Mouse (Mus musculus) CD4-positive, CD25-positive, alpha-beta regulatory T cell, adult 2 months (primary cell): ENCODE results near the gene Cavin3.
A peak's percentile ranks its signal among the peaks of the same experiment; 100 is the strongest.

Source experiments
- DNase-seq: peaks from one replicate; pipeline ENCODE4 v3.0.0-alpha.2; 2012; ENCODE audit warnings: low read depth, low spot score

Cavin3 gene

DNA sequence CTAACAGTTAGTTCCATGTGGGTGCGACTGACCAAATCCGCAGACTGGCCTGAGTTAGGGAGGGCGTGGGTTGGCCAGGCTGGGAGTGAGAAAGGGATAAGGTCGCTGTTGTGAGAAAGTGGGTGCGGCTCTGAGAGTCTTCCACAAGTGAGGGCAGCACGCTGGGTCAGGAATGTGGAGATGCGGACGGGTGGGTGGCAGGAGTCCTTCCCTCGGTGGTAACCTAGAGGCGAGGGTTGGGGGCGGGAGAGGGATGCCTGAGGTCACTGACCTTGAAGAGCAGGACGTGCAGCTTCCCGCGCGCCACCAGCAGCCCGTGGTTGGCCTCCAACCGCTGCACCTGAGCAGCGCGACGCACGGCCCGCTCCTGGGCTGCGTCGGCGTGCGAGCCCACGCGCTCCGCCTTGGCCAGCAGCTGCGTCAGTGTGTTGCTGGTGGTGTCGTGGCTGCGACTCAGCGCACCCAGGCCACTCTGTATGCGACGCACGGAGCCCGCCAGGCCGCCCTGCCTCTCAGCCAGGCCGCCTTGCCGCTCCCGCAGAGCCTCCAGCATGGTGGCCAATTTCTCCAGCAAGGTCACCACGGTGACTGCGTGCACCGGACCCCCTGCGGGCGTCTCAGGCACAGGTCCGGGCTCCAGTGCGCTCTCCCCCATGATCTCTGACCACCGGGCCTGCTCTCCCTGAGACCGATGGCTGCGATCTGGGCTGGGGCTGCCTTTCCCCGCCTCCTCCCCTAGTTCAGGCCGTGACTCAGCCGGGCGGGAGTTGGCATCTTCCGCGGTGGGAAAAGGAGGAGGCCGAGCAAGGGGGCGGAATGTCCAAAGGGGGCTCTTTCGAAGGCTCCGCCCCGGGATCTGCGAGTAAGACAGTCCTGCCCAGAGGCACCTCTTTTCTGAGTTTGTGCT lies at the start of gene Cavin3:
TSS of gene Cavin3 (minus strand) at position 796 of the 907 bp plus-strand sequence.
- DNase-seq, result no peak

DNA sequence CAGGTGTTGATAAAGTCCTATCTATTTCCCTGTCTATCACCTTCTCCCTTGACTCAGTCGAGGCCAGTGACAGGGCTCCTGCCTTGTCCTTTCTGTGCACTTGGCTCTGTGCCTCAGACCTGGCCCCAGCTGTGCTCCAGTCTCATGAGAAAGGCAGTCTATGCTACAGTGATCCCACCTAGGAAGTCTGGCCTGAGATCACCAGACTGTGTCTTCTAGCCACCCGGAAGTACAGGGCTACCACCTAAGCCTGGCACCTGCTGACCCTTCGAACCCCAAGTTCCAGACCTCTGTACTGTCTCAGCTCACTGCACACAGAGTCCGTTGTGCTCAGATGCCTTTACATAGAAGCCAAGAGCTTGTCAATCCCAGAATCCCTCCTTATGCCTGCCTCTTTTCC lies 46.0 kb upstream of the Cavin3 start:
- no peak for DNase-seq

DNA sequence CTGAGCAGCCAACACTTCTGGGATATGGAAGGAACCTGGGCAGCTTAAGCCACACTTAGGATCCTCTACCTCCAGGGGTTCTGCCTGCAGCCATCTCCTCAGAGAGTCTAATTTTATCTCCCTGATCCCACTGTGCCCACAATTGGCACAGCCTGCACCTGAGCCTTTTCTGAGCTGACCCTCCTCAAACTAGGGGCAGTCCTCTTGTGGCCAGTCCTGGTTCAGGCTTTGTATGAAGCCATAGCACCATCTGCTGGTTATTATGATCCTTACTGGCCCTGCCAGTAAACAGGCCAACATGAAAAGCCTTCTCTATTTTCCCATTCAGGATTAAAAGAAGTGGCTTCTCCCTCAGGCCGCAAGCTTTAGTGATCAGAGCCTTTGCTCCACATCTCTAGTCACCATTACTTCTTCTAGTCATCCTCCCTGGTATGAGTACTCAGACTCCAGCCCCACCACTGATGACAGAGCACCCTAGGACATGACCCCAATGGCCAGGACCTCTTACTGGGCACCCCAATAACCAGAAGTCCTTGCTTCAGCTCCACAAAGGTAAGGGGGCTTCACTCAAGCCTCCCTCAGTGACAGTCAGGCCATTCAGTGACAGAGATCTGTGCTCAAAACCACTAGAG lies 45.3 kb upstream of the Cavin3 start:
- DNase-seq, result no peak

GRCm38 (mm10) chr7:105524222-105524621 lies 42.1 kb upstream of the Cavin3 start:
- no peak for DNase-seq

- DNase-seq, result no peak
Observed at GRCm38 (mm10) chr7:105520201-105520600, 38.1 kb upstream of the Cavin3 start.

DNA sequence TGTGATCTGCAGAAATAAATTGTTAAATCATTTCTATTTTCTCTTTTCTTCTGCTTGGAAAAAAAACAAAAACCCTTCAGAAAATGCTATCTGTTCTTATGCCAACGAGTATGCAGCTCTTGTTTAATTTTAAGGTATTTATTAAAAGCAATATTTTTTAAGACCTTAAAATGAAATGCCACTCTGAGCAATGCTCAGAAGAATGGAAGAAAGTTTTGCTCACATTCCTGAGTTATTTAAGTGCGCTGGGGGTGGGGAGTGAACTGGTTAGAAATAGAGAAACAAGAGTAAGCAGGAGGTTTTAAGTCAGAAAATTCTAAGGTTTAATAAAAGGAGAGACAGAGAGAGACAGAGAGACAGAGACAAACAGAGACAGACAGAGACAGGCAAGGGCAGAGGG lies 37.7 kb upstream of the Cavin3 start:
- DNase-seq, result no peak

- DNase-seq, result no peak
Observed at GRCm38 (mm10) chr7:105519336-105519735, 37.2 kb upstream of the Cavin3 start.

- DNase-seq, result no peak
Observed at GRCm38 (mm10) chr7:105516669-105517360, 34.7 kb upstream of the Cavin3 start.

DNA sequence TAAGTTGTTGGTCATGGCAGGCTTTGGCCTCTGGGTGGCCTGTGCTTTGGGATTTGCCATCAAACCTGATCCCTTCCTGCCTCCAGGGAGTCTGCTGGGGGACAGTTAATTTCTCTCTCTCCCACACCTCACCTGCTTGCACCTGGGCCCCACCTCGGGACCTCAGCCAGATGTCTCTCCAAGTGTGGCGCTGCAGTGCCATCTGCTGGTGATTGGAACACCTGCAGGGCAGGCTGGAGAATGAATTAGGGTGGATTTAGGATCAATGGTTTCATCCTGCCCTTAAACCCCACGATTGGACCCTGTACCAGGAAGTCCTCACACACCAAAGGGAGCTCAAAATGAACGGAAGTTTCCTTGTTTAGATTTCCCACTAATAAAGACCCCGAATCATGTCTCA lies 33.1 kb upstream of the Cavin3 start:
- DNase-seq, result peak; percentile 73

DNA sequence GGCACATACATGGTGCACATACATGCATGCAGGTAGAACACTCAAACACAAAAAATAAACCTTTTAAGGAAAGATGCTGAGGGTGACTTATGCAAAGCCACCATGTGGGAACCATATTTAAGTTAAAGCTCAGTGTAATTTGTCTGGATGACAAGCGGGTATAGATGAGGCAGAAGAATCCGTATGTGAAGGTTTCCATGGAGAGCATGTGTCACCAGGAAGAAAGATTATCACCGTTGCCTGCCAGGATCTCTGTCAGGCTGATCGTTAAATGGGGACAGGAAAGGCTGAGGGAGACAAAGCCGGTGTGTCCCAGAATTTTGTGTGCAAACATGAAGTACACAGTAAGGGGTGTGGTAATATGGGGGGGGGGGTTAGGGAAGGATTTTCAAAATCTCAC lies 32.5 kb upstream of the Cavin3 start:
- no peak for DNase-seq

DNA sequence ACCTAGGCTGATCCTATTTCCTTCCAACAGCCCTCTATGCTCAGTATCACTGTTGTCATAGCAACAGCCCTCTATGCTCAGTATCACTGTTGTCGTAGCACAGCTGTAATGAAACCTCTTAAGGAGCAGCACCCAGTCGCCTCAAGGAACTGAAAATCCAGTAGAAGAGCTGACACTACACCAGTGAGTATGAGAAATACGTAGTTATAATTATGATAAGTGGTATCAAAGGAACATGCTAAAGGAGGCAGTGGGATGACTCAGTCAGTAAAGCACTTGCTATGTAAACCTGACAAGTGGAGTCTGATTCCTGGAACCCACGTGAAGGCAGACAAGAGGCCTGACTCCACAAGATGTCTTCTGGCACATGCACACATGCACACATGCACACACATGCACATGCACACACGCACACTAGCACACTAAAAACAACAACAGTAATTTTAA lies 31.8 kb upstream of the Cavin3 start:
- no peak for DNase-seq

- no peak for DNase-seq
Observed at GRCm38 (mm10) chr7:105510143-105510542, 28.0 kb upstream of the Cavin3 start.

GRCm38 (mm10) chr7:105507257-105507656 lies 25.2 kb upstream of the Cavin3 start:
- no peak for DNase-seq

DNA sequence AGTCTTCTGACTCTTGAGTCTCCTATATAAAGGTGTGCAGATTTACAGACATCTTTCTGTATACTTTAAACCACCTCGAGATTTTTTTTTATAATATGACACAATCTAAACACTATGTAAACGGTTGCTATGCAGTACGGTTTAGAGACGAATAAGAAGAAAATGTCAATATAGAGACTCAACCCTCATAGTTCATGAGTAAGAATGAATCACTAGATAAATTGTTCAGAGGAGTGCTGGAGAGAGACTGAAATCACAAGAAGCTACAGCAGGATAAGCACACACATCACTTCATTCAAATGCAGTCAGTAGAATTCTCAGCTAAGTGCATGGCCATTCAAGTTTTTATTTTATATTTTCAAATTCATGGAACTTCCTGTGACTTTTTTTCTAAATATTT lies 19.9 kb upstream of the Cavin3 start:
- DNase-seq, result no peak

DNA sequence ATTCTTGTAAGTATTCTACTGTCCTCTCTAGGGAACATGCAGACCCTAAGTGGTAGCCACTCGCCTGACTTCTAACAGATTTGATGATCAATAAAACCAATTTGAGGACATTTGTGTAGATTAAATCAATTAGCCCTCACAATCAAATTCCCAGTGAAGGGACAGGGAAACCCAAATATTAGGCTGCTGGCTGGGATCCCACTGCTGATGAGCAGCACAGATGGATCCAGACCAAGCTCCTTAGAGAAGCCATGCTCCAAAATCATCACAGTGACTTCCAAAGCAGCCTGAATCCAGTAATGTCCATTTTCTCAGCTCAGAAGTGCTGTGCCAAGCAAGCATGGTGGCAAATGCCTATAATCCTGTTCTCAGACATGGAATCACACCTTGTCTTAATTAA lies 17.6 kb upstream of the Cavin3 start:
- no peak for DNase-seq

DNA sequence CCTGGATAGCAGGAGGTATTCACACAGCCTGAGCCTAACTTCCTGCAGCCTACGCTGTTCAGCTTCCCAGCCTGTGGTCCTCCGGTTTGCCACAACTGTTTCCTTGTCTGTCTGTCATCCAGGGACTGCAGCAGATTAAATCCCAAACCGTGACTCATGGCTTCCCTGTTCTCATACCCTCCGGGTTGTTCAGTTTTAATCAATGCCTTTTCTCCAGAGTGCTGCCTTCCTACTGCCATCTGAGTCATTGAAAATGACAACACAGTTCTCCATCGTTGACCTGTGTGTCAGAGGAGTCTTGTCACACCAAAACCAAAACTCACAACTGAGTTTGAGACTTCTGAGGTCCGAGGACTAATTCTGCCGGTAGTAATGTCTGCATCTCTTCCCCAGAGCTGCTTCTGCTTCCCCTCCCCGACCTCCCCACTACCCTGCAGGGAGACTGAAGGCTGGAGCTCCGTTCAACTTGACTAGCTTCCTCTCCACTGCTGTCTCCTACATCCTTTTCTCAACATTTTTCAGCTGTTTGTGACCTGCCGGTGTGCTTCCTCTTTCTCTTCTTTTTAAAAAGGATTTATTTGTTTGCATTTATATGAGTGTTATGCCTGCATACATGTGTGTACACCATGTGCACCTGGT lies 16.9 kb upstream of the Cavin3 start:
- no peak for DNase-seq

- DNase-seq, result no peak
Observed at GRCm38 (mm10) chr7:105497881-105498280, 15.8 kb upstream of the Cavin3 start.

DNA sequence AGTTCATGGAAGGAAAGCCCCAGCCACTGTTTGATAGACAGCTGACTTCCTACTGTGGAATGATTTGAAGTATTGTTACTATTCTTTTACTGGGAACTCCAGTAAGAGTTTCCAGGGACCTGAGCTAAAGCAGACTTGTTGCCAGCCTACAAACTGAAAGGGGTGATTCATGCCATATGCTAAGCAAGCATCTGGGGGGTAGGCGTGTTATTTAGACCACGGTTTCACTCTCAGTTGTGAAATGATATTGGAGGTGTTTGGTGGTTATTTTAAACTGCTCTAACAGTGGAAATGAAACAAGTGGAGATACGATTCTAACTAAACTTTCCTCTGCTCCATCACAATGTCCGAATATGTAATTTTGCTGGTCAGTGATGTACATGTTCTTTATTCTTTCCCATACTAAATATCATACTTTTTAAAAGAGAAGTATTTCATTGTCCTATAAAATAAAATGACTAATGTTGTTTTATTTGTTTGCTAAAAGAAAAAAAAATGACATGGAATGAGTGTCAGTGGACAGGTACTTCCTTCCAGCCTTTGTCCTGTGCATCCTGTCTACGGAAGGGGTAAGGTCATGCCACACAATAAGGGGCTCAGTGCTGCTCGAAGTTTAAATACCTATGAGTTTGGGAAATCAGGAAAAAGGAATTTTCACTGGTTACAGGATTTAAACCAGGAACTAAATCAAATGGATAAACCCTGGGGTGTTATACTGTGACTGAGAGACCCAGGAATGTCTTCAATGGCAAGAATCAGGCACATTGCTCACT lies 5.2 kb upstream of the Cavin3 start:
- DNase-seq, result no peak

- no peak for DNase-seq
Observed at GRCm38 (mm10) chr7:105485029-105485428, 2.9 kb upstream of the Cavin3 start.

DNA sequence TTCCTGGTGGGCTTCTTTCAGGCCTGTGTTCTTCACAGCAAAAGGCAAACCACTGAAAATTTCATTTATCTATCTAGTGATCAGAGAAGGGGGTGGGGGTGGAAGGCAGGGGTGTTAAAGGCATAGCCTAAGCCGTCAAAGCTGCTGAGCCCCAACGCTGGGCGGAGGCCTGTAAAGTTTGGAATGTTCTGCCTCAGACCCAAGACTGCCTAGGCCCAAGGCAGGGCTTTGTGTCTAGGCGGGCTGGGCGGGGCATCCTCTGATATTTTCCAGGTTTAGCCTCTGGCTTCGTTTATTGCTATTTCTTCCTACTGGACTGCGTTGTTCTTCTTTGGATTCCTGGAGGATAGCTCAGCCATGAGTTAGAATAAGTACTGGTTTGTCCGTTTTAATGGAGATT lies 326 bp upstream of the Cavin3 start:
- DNase-seq, result no peak
